Mouse (Mus musculus) liver, embryonic 16.5 days (tissue): ENCODE results near the gene Sim1. TPM values are rescaled to one million over a fixed set of nuclear protein-coding genes. Genes with fewer than 3 reads are reported as not detected.

Source experiments
- ATAC-seq: fragments of 200-750 bp; cut with Nextera tagmentation; 2 replicates; pipeline ENCODE4 v1.8.0; 2017; ENCODE audit warnings: low read depth, mild to moderate bottlenecking, moderate number of reproducible peaks, moderate library complexity
- H3K27ac ChIP-seq: fragments of 300-500 bp; sonication (generic); 2 replicates; pipeline ENCODE4 v1.5.1; 2014; ENCODE audit warnings: mild to moderate bottlenecking, low read length
- H3K27me3 ChIP-seq: fragments of 300-500 bp; sonication (generic); 2 replicates; pipeline ENCODE4 v1.6.1; 2014; ENCODE audit warnings: low read depth, low read length, mixed read lengths; ENCODE audit not compliant: control insufficient read depth, insufficient read depth
- H3K36me3 ChIP-seq: fragments of 300-500 bp; sonication (generic); 2 replicates; pipeline ENCODE4 v1.6.1; 2014; ENCODE audit warnings: mild to moderate bottlenecking; ENCODE audit not compliant: control insufficient read depth, insufficient read depth
- H3K4me1 ChIP-seq: fragments of 300-500 bp; sonication (generic); 2 replicates; pipeline ENCODE4 v1.6.1; 2014; ENCODE audit warnings: low read depth, low read length, mixed read lengths; ENCODE audit not compliant: control insufficient read depth
- H3K4me2 ChIP-seq: fragments of 300-500 bp; sonication (generic); 2 replicates; pipeline ENCODE4 v1.6.1; 2014; ENCODE audit warnings: low read depth, low read length, mixed read lengths
- H3K4me3 ChIP-seq: fragments of 300-500 bp; sonication (generic); 2 replicates; pipeline ENCODE4 v1.5.1; 2014; ENCODE audit warnings: low read depth, mild to moderate bottlenecking, low read length
- H3K9ac ChIP-seq: fragments of 300-500 bp; sonication (generic); 2 replicates; pipeline ENCODE4 v1.6.1; 2014; ENCODE audit warnings: low read depth, low read length
- H3K9me3 ChIP-seq: fragments of 300-500 bp; sonication (generic); replicated peaks from 2 replicates; pipeline ENCODE4 v1.6.1; 2016; ENCODE audit warnings: low read length; ENCODE audit not compliant: control insufficient read depth
- WGBS: fragments of 180-500 bp; shearing (Covaris S2); extraction: QIAGEN DNeasy Blood & Tissue Kit; methylation state at CpG from one replicate; pipeline ENCODE4 v1.1.7; 2014; ENCODE audit not compliant: insufficient replicate concordance; 5-methylcytosine and 5-hydroxymethylcytosine counted together
- polyA plus RNA-seq: library from polyadenylated mRNA; unstranded; fragments of >200 nt; fragmentation: Nextera tagmentation; extraction: Ambion mirVana; gene quantifications from 2 replicates; pipeline ENCODE4 v1.2.1, GENCODE M21; 2015

Sim1 gene
- polyA plus RNA-seq, 1 experiment from 2014 or later = not detected

DNA sequence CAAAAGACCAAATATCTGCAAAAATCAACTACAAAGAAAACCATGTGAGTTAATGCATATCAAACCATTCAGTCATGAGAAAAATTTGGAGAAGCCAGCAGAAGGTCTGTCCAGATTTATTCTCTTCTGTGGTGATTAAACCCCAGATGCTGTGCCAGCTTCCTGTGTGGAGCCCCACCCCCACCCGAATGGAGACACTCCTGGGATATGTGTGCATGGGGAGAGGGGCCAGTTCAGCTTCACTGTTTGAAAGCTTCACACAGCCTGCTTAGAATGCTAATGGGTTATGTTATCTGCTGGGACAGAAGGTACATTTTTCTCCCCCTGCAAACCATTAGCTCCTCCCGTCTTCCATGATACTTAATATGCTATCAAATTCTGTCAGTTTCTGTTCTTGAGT, 120.3 kb downstream of the Sim1 start:
- H3K36me3 ChIP-seq = no peaks in the 10 kb centered on the region
- no peak overlapping the region for H3K27ac ChIP-seq
- no peaks in the 10 kb centered on the region for H3K27me3 ChIP-seq
- H3K4me3 ChIP-seq = no peak overlapping the region
- no peak overlapping the region for H3K4me2 ChIP-seq
- 51% methylated on average over 2 of the region's 2 CpGs for WGBS
- H3K4me1 ChIP-seq = no peaks in the 10 kb centered on the region
- no peak for ATAC-seq
- no peak overlapping the region for H3K9ac ChIP-seq
- H3K9me3 ChIP-seq = no peaks in the 10 kb centered on the region

DNA sequence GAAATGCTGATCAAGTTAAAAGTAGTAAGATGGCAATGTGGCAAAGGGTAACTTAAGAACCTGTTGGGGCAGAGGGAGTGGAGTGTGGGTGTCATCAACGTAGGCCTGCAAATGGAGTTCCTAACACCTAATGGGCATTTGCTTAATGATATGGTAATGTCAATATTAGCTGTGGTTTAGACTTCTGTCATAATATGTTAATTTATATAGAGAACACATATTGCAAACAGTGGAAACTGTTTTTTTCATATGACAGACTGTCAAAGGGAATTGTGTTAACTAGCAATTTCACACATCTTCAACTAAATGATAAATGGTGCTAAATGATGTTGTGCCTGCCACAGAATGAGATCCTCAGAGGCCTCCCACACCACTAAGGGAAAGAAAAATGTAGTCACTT, 120.8 kb downstream of the Sim1 start:
- no peak overlapping the region for H3K4me2 ChIP-seq
- 43% methylated on average over 1 of the region's 1 CpGs for WGBS
- no peak overlapping the region for H3K4me3 ChIP-seq
- H3K36me3 ChIP-seq = no peaks in the 10 kb centered on the region
- no peak overlapping the region for H3K9ac ChIP-seq
- no peak overlapping the region for H3K27ac ChIP-seq
- no peak for ATAC-seq
- no peaks in the 10 kb centered on the region for H3K4me1 ChIP-seq
- no peaks in the 10 kb centered on the region for H3K9me3 ChIP-seq
- no peaks in the 10 kb centered on the region for H3K27me3 ChIP-seq

DNA sequence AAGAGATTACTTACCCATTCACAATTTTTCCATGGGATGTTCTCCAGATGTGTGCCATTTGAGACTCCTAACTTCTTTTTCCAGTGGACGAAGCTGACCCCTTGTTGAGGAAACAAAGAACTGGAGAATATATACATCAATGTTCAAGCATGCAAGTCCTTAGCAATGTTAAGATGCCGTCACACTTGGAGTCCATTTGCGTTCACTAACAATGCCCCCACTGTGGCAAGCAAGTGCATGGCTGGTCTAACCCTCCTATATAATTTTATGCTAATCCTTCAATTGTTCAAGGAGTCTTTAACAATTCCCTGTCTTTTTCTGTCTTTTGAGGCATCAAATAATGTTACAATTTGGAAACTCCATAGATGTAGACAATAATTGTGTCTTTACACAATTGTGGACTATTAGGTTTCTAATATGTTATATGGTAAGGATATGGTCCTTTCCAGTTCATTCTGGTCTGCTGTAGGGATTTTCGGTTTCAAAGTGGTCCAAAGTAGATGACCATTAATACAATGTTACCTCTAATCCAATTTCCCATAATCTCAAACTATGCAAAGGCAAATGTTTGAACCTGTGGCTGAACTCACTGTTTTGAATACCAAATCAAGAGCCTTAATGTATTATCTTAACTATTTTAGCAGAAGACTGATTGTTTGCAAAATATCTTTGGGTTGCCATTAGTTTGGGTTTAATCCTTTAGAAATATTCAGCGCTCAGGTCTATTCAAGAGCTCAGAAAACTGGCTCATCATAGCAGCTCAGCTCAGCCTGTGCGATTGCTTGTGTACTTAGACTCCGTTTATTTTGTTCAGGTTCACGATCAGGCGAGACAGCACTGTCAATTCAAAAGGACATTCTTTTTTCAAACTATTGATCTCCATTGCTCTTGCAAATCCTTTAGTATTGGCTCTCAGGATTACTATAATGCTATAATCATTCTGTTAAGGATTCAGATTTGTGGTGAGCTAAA, 129.0 kb downstream of the Sim1 start:
- Histone ChIP-seq H3K9ac (no peak overlapping the region), H3K4me3 (no peak overlapping the region), H3K27me3 (no peaks in the 10 kb centered on the region), H3K9me3 (no peaks in the 10 kb centered on the region), H3K4me2 (no peak overlapping the region), H3K27ac (no peak overlapping the region), H3K4me1 (no peaks in the 10 kb centered on the region), H3K36me3 (no peaks in the 10 kb centered on the region)
- no peak for ATAC-seq
- 56% methylated on average over 9 of the region's 9 CpGs for WGBS
